Mouse (Mus musculus) CH12.LX (cell line): ENCODE measurements at regions not wholly inside any gene's neighbourhood (a gene's known extent, or its start where the extent isn't known, plus 50 kb on each side); places are given as distances from the start of the nearest gene placed in this dataset.
A peak's percentile ranks its signal among the peaks of the same experiment; 100 is the strongest.

ENCODE experiments used
- DNase-seq: peaks from one replicate; pipeline ENCODE4 v3.0.0-alpha.2; 2013; ENCODE audit errors: extremely low read depth
- H3K27ac ChIP-seq: 2 replicates; pipeline ENCODE4 v1.5.1; 2012; ENCODE audit warnings: low read depth, mild to moderate bottlenecking, control low read depth, moderate library complexity; ENCODE audit not compliant: insufficient read depth
- H3K27me3 ChIP-seq: replicated peaks from 2 replicates; pipeline ENCODE3; 2012; ENCODE audit warnings: inconsistent platforms
- H3K36me3 ChIP-seq, 2 experiments: replicated peaks in 1 of 2; 2 replicates each; pipeline versions ENCODE3 to v1.6.1; 2012; ENCODE audit warnings: inconsistent platforms in 1 of 2, low read length in 1 of 2, mild to moderate bottlenecking in 1 of 2, mixed read lengths in 1 of 2, moderate library complexity in 1 of 2; ENCODE audit not compliant: control insufficient read depth in 1 of 2, insufficient read depth in 1 of 2
- H3K4me1 ChIP-seq, 2 experiments: 2 replicates each; pipeline ENCODE4 v1.6.1; 2012; ENCODE audit warnings: inconsistent platforms in 1 of 2, moderate library complexity in 1 of 2; ENCODE audit not compliant: insufficient read depth in 2 of 2, control insufficient read depth in 1 of 2
- H3K4me2 ChIP-seq: 2 replicates; pipeline ENCODE4 v1.6.1; 2012; ENCODE audit warnings: low read depth, mild to moderate bottlenecking, control low read depth; ENCODE audit not compliant: poor library complexity, insufficient read depth, severe bottlenecking
- H3K4me3 ChIP-seq, 3 experiments: fragments of 150-350 bp in 1 of 3; sonication (generic) in 1 of 3; replicated peaks in 1 of 3; 2 replicates each; pipeline versions ENCODE3 to v1.5.1; 2011 to 2012; ENCODE audit warnings: low read depth in 2 of 3, low read length in 2 of 3, mild to moderate bottlenecking in 2 of 3, moderate library complexity in 2 of 3, control low read depth in 1 of 3, improper control_type of control experiment in 1 of 3, inconsistent platforms in 1 of 3, mixed read lengths in 1 of 3; ENCODE audit not compliant: poor library complexity in 1 of 3
- H3K79me2 ChIP-seq: replicated peaks from 2 replicates; pipeline ENCODE4 v1.6.1; 2012; ENCODE audit warnings: mild to moderate bottlenecking, moderate library complexity; ENCODE audit not compliant: control insufficient read depth, poor library complexity, insufficient read depth, severe bottlenecking; ENCODE audit errors: extremely low read depth
- H3K9ac ChIP-seq: 2 replicates; pipeline ENCODE4 v1.6.1; 2012; ENCODE audit warnings: low read depth, mild to moderate bottlenecking, control low read depth, moderate library complexity; ENCODE audit not compliant: insufficient read depth
- H3K9me3 ChIP-seq: replicated peaks from 2 replicates; pipeline ENCODE3; 2012; ENCODE audit warnings: low read length, inconsistent platforms, mixed read lengths
- BHLHE40 ChIP-seq: IDR thresholded peaks from 2 replicates; pipeline ENCODE4 v1.6.1; 2011; ENCODE audit warnings: mild to moderate bottlenecking, low read depth, low read length, improper control_type of control experiment
- CHD1 ChIP-seq: IDR thresholded peaks from 2 replicates; pipeline ENCODE4 v1.6.1; 2012; ENCODE audit warnings: low read depth, low read length, improper control_type of control experiment, inconsistent platforms
- CTCF ChIP-seq, 2 experiments: IDR thresholded peaks in 1 of 2; conservative IDR thresholded peaks in 1 of 2; 2 replicates each; pipeline ENCODE4 v1.5.1; 2011 to 2012; ENCODE audit warnings: low read depth in 2 of 2, low read length in 2 of 2, improper control_type of control experiment in 1 of 2, inconsistent platforms in 1 of 2, mild to moderate bottlenecking in 1 of 2, moderate library complexity in 1 of 2
- E2F4 ChIP-seq: IDR thresholded peaks from 2 replicates; pipeline ENCODE4 v1.6.1; 2011; ENCODE audit warnings: low read depth, low read length, improper control_type of control experiment; ENCODE audit not compliant: insufficient replicate concordance
- ELF1 ChIP-seq: IDR thresholded peaks from 2 replicates; pipeline ENCODE4 v1.6.1; 2014; ENCODE audit warnings: low read depth, mild to moderate bottlenecking, inconsistent platforms, low read length, improper control_type of control experiment
- GABPA ChIP-seq: IDR thresholded peaks from 2 replicates; pipeline ENCODE4 v1.6.1; 2012; ENCODE audit warnings: low read depth, low read length, improper control_type of control experiment, inconsistent platforms; ENCODE audit not compliant: insufficient replicate concordance
- HCFC1 ChIP-seq: IDR thresholded peaks from 2 replicates; pipeline ENCODE4 v1.6.1; 2012; ENCODE audit warnings: low read depth, mild to moderate bottlenecking, inconsistent platforms, low read length, improper control_type of control experiment
- IRF4 ChIP-seq: IDR thresholded peaks from 2 replicates; pipeline ENCODE4 v1.6.1; 2014; ENCODE audit warnings: low read depth, mild to moderate bottlenecking, inconsistent platforms, low read length, improper control_type of control experiment
- JUND ChIP-seq: conservative IDR thresholded peaks from 2 replicates; pipeline ENCODE4 v1.6.1; 2011; ENCODE audit warnings: low read depth, low read length, improper control_type of control experiment
- MAX ChIP-seq: IDR thresholded peaks from 2 replicates; pipeline ENCODE4 v1.6.1; 2011; ENCODE audit warnings: low read length, improper control_type of control experiment
- NELFE ChIP-seq: IDR thresholded peaks from 2 replicates; pipeline ENCODE4 v1.6.1; 2011; ENCODE audit warnings: low read depth, low read length, improper control_type of control experiment
- NRF1 ChIP-seq: IDR thresholded peaks from 2 replicates; pipeline ENCODE4 v1.6.1; 2014; ENCODE audit warnings: low read depth, mild to moderate bottlenecking, inconsistent platforms, low read length, improper control_type of control experiment, moderate library complexity
- PAX5 ChIP-seq: IDR thresholded peaks from 2 replicates; pipeline ENCODE4 v1.6.1; 2012; ENCODE audit warnings: low read length, inconsistent platforms, mixed read lengths
- POLR2A ChIP-seq: IDR thresholded peaks from 2 replicates; pipeline ENCODE4 v1.6.1; 2011; ENCODE audit warnings: low read depth, mild to moderate bottlenecking, improper control_type of control experiment, low read length
- RAD21 ChIP-seq: IDR thresholded peaks from 2 replicates; pipeline ENCODE4 v1.6.1; 2011; ENCODE audit warnings: low read depth, mild to moderate bottlenecking, low read length, improper control_type of control experiment, moderate library complexity
- RCOR1 ChIP-seq: conservative IDR thresholded peaks from 2 replicates; pipeline ENCODE4 v1.6.1; 2012; ENCODE audit warnings: low read depth, mild to moderate bottlenecking, inconsistent platforms, low read length, improper control_type of control experiment
- SMC3 ChIP-seq: IDR thresholded peaks from 2 replicates; pipeline ENCODE4 v1.6.1; 2011; ENCODE audit warnings: low read depth, low read length, improper control_type of control experiment
- UBTF ChIP-seq: IDR thresholded peaks from 2 replicates; pipeline ENCODE4 v1.6.1; 2012; ENCODE audit warnings: low read depth, mild to moderate bottlenecking, inconsistent platforms, low read length, improper control_type of control experiment, moderate library complexity
- USF1 ChIP-seq: IDR thresholded peaks from 2 replicates; pipeline ENCODE4 v1.6.1; 2014; ENCODE audit warnings: low read depth, mild to moderate bottlenecking, inconsistent platforms, low read length, improper control_type of control experiment
- dilution Hi-C: fragments of 300-500 bp; cut with MboI; formaldehyde crosslinking; loops from 2 replicates; pipeline ENCODE4 v1.14.3; 2020; ENCODE audit warnings: low sequenced_read_pairs; ENCODE audit not compliant: extremely low pct_unique_long_range_greater_than_20kb, extremely low pct_ligation_motif_present
- in situ Hi-C: fragments of 300-500 bp; cut with MboI; formaldehyde crosslinking; loops from 3 replicates; pipeline ENCODE4 v1.14.3; 2019; ENCODE audit warnings: low sequenced_read_pairs, low pct_ligation_motif_present, low pct_unique_long_range_greater_than_20kb, mixed read lengths

GRCm38 (mm10) chr1:26573798-26574450, 113.3 kb downstream of the 4931408C20Rik start:
- no peaks in the 10 kb centered on the region for H3K27me3 ChIP-seq
- no peak overlapping the region for H3K27ac ChIP-seq
- dilution Hi-C loops: no loop called here
- no peak for TF ChIP-seq IRF4
- TF ChIP-seq MAX: no peak
- TF ChIP-seq HCFC1: no peak
- no peak for TF ChIP-seq CHD1
- no peak for TF ChIP-seq SMC3
- no peak for TF ChIP-seq POLR2A
- no peak for TF ChIP-seq UBTF
- no peak for TF ChIP-seq NELFE
- TF ChIP-seq ELF1: no peak
- no peak for TF ChIP-seq GABPA
- TF ChIP-seq PAX5: no peak
- no peak for DNase-seq
- no peak overlapping the region for H3K4me2 ChIP-seq
- H3K79me2 ChIP-seq: no peaks in the 10 kb centered on the region
- in situ Hi-C loops: no loop called here
- peaks cover 10% of the 10 kb centered on the region for H3K9me3 ChIP-seq
- no peak overlapping the region for H3K4me3 ChIP-seq
- no peak overlapping the region for H3K9ac ChIP-seq
- no peaks in the 10 kb centered on the region for H3K4me1 ChIP-seq
- H3K36me3 ChIP-seq: no peaks in the 10 kb centered on the region

- H3K4me1 ChIP-seq: no peaks in the 10 kb centered on the region
Measured at GRCm38 (mm10) chr1:26559505-26559904, 127.8 kb downstream of the 4931408C20Rik start.

GRCm38 (mm10) chr1:26524537-26524936, 162.7 kb downstream of the 4931408C20Rik start:
- H3K4me3 ChIP-seq: no peak overlapping the region
- H3K27me3 ChIP-seq: no peaks in the 10 kb centered on the region
- H3K79me2 ChIP-seq: no peaks in the 10 kb centered on the region
- in situ Hi-C loops: no loop called here
- H3K4me2 ChIP-seq: no peak overlapping the region
- dilution Hi-C loops: no loop called here
- no peak for DNase-seq
- H3K9me3 ChIP-seq: peaks cover 27% of the 10 kb centered on the region
- TF ChIP-seq SMC3 (no peak), CTCF (conservative IDR thresholded peaks at IDR 0.05 in 1 of 2, IDR thresholded peaks at IDR 0.05 in 1 of 2; ENCODE audit: low read depth in 2 of 2, low read length in 2 of 2) (peak in 1 of 2 experiments; percentile 33; a peak in 2 of 4 replicates), RAD21 (peak; percentile 2)
- TF ChIP-seq, all 38 proteins: peak for 2
- Histone ChIP-seq H3K27ac (no peak overlapping the region), H3K36me3 (no peaks in the 10 kb centered on the region), H3K9ac (no peak overlapping the region), H3K4me1 (no peaks in the 10 kb centered on the region)

More at GRCm38 (mm10) chr1:26559505-26559904, 127.8 kb downstream of the 4931408C20Rik start:
- in situ Hi-C loops (no loop called here), dilution Hi-C loops (no loop called here)
- Histone ChIP-seq H3K4me3 (no peak overlapping the region), H3K27ac (no peak overlapping the region), H3K79me2 (no peaks in the 10 kb centered on the region), H3K4me2 (no peak overlapping the region)
- TF ChIP-seq USF1 (no peak), JUND (no peak), RCOR1 (no peak), NRF1 (no peak), HCFC1 (no peak), E2F4 (no peak), BHLHE40 (no peak), CTCF (conservative IDR thresholded peaks at IDR 0.05 in 1 of 2, IDR thresholded peaks at IDR 0.05 in 1 of 2; ENCODE audit: low read depth in 2 of 2, low read length in 2 of 2) (no peak)
- TF ChIP-seq, all 38 proteins: peak for 0
- no peak for DNase-seq
- no peaks in the 10 kb centered on the region for H3K27me3 ChIP-seq
- no peak overlapping the region for H3K9ac ChIP-seq
- peaks cover 11% of the 10 kb centered on the region for H3K9me3 ChIP-seq
- H3K36me3 ChIP-seq: no peaks in the 10 kb centered on the region
